Mouse (Mus musculus) neural tube, embryonic 15.5 days (tissue): ENCODE results near the gene 2700097O09Rik. TPM values are rescaled to one million over a fixed set of nuclear protein-coding genes. Genes with fewer than 3 reads are reported as not detected.
"Not testable (repeated sequence)": the region's sequence is repeated elsewhere in the genome, so short reads cannot be mapped to it uniquely, and the experiment has no call there.

Experiments used
- ATAC-seq: fragments of 200-750 bp; cut with Nextera tagmentation; 2 replicates; pipeline ENCODE4 v1.8.0; 2017; ENCODE audit warnings: mild to moderate bottlenecking, moderate TSS enrichment, moderate library complexity; ENCODE audit not compliant: low FRiP score
- H3K27ac ChIP-seq: fragments of 300-500 bp; sonication (generic); replicated peaks from 2 replicates; pipeline ENCODE4 v1.5.1; 2015; ENCODE audit warnings: mild to moderate bottlenecking, inconsistent platforms
- H3K27me3 ChIP-seq: fragments of 300-500 bp; sonication (generic); replicated peaks from 2 replicates; pipeline ENCODE4 v1.6.1; 2015; ENCODE audit warnings: inconsistent platforms
- H3K36me3 ChIP-seq: fragments of 300-500 bp; sonication (generic); 2 replicates; pipeline ENCODE4 v1.6.1; 2015; ENCODE audit warnings: inconsistent platforms
- H3K4me1 ChIP-seq: fragments of 300-500 bp; sonication (generic); 2 replicates; pipeline ENCODE4 v1.6.1; 2015; ENCODE audit warnings: inconsistent platforms
- H3K4me2 ChIP-seq: fragments of 300-500 bp; sonication (generic); 2 replicates; pipeline ENCODE4 v1.6.1; 2015; ENCODE audit warnings: inconsistent platforms, mild to moderate bottlenecking, moderate library complexity
- H3K4me3 ChIP-seq: fragments of 300-500 bp; sonication (generic); replicated peaks from 2 replicates; pipeline ENCODE4 v1.5.1; 2015; ENCODE audit warnings: mild to moderate bottlenecking, inconsistent platforms
- H3K9ac ChIP-seq: fragments of 300-500 bp; sonication (generic); replicated peaks from 2 replicates; pipeline ENCODE4 v1.6.1; 2015; ENCODE audit warnings: mild to moderate bottlenecking, inconsistent platforms
- H3K9me3 ChIP-seq: fragments of 300-500 bp; sonication (generic); replicated peaks from 2 replicates; pipeline ENCODE4 v1.6.1; 2016; ENCODE audit warnings: inconsistent platforms
- WGBS: fragments of 180-500 bp; shearing (Covaris S2); methylation state at CpG from one replicate; pipeline ENCODE4 v1.1.7; 2015; ENCODE audit warnings: mixed read lengths; 5-methylcytosine and 5-hydroxymethylcytosine counted together
- polyA plus RNA-seq: library from polyadenylated mRNA; unstranded; fragments of >200 nt; fragmentation: Nextera tagmentation; extraction: Ambion mirVana; gene quantifications from 2 replicates; pipeline ENCODE4 v1.2.1, GENCODE M21; 2015

2700097O09Rik gene
- polyA plus RNA-seq, result 34.1 and 34.7 TPM in 2 replicates

GRCm38 (mm10) chr12:55079726-55080600 is at the start of gene 2700097O09Rik, which contains the start of gene Srp54a:
Gene 2700097O09Rik (minus strand): TSS chr12:55080110.
Gene Srp54a (plus strand): TSS chr12:55080262.
- not testable (repeated sequence) for H3K9me3 ChIP-seq, H3K36me3 ChIP-seq, H3K4me1 ChIP-seq, H3K27me3 ChIP-seq
- peak; percentile 98 for ATAC-seq
- WGBS, result under 1% methylated on average over 60 of the region's 60 CpGs
- peak within 1 kb of the TSS; percentile 67 for H3K4me2 ChIP-seq
- H3K4me3 ChIP-seq, result peak within 1 kb of the TSS; percentile 71
- peak within 1 kb of the TSS; percentile 89 for H3K27ac ChIP-seq
- H3K9ac ChIP-seq, result peak within 1 kb of the TSS; percentile 66

GRCm38 (mm10) chr12:55124731-55125130 is 44.8 kb upstream of the 2700097O09Rik start:
- not testable (repeated sequence) for H3K9ac ChIP-seq, H3K27ac ChIP-seq, H3K4me3 ChIP-seq, H3K4me2 ChIP-seq, H3K9me3 ChIP-seq, H3K36me3 ChIP-seq, H3K4me1 ChIP-seq, H3K27me3 ChIP-seq
- ATAC-seq, result peak; percentile 75
- no CpG with 5 or more reads among the region's 18 CpGs for WGBS

GRCm38 (mm10) chr12:55124242-55124641 is 44.3 kb upstream of the 2700097O09Rik start, which contains the start of gene Fam177a:
Gene Fam177a (plus strand): TSS chr12:55124469.
- no CpG with 5 or more reads among the region's 40 CpGs for WGBS
- H3K9ac ChIP-seq, result not testable (repeated sequence)
- peak; percentile 99 for ATAC-seq

GRCm38 (mm10) chr12:55112616-55113015 is 32.7 kb upstream of the 2700097O09Rik start:
- no CpG with 5 or more reads among the region's 7 CpGs for WGBS
- ATAC-seq, result not testable (repeated sequence)

More at GRCm38 (mm10) chr12:55124242-55124641, 44.3 kb upstream of the 2700097O09Rik start, which contains the start of gene Fam177a:
- not testable (repeated sequence) for H3K9me3 ChIP-seq, H3K4me2 ChIP-seq, H3K27me3 ChIP-seq, H3K36me3 ChIP-seq, H3K4me1 ChIP-seq, H3K27ac ChIP-seq, H3K4me3 ChIP-seq

GRCm38 (mm10) chr12:55092127-55092526 is 12.2 kb upstream of the 2700097O09Rik start:
- H3K9ac ChIP-seq, H3K4me2 ChIP-seq, H3K36me3 ChIP-seq, H3K4me1 ChIP-seq, H3K4me3 ChIP-seq, H3K27ac ChIP-seq, ATAC-seq, H3K9me3 ChIP-seq, H3K27me3 ChIP-seq: not testable (repeated sequence)
- 100% methylated on average over 1 of the region's 7 CpGs for WGBS

More at GRCm38 (mm10) chr12:55112616-55113015, 32.7 kb upstream of the 2700097O09Rik start:
- not testable (repeated sequence) for H3K4me1 ChIP-seq, H3K9me3 ChIP-seq, H3K4me3 ChIP-seq, H3K9ac ChIP-seq, H3K27ac ChIP-seq, H3K27me3 ChIP-seq, H3K36me3 ChIP-seq, H3K4me2 ChIP-seq

GRCm38 (mm10) chr12:55080601-55080942 is 662 bp upstream of the 2700097O09Rik start:
- Histone ChIP-seq H3K4me3 (peak overlapping the region; percentile 71), H3K9ac (peak overlapping the region; percentile 66), H3K4me2 (peak overlapping the region; percentile 55), H3K27ac (peak overlapping the region; percentile 89)
- WGBS, result 0% methylated on average over 25 of the region's 25 CpGs
- H3K9me3 ChIP-seq, H3K27me3 ChIP-seq, H3K36me3 ChIP-seq, H3K4me1 ChIP-seq: not testable (repeated sequence)
- ATAC-seq, result peak; percentile 56

GRCm38 (mm10) chr12:55078706-55079105 is 1.2 kb downstream of the 2700097O09Rik start:
- WGBS, result 48% methylated on average over 2 of the region's 2 CpGs

GRCm38 (mm10) chr12:55075296-55075695 is 4.6 kb downstream of the 2700097O09Rik start:
- Histone ChIP-seq H3K27ac (no peak overlapping the region), H3K36me3 (no peaks in the 10 kb centered on the region), H3K4me2 (no peak overlapping the region), H3K9ac (no peak overlapping the region), H3K4me1 (peaks cover 10% of the 10 kb centered on the region; the same call in 1 of the 2 replicates), H3K9me3 (no peaks in the 10 kb centered on the region), H3K27me3 (no peaks in the 10 kb centered on the region), H3K4me3 (no peak overlapping the region)
- WGBS, result 92% methylated on average over 2 of the region's 2 CpGs
- ATAC-seq, result no peak

More at GRCm38 (mm10) chr12:55078706-55079105, 1.2 kb downstream of the 2700097O09Rik start:
- H3K27ac ChIP-seq, H3K27me3 ChIP-seq, H3K9me3 ChIP-seq, H3K4me1 ChIP-seq, H3K4me3 ChIP-seq, H3K36me3 ChIP-seq, ATAC-seq, H3K9ac ChIP-seq: not testable (repeated sequence)
- peak overlapping the region; percentile 67 for H3K4me2 ChIP-seq

GRCm38 (mm10) chr12:55073686-55074085 is 6.2 kb downstream of the 2700097O09Rik start:
- no peak for ATAC-seq
- Histone ChIP-seq H3K4me3 (no peak overlapping the region), H3K36me3 (no peaks in the 10 kb centered on the region), H3K9ac (no peak overlapping the region), H3K4me2 (no peak overlapping the region), H3K9me3 (no peaks in the 10 kb centered on the region), H3K4me1 (0 out of 2 replicates have a peak, but pooled peaks cover 6% of the 10 kb centered on the region), H3K27ac (no peak overlapping the region), H3K27me3 (no peaks in the 10 kb centered on the region)
- 93% methylated on average over 7 of the region's 7 CpGs for WGBS

- no peaks in the 10 kb centered on the region for H3K36me3 ChIP-seq
- WGBS, result 62% methylated on average over 4 of the region's 4 CpGs
These were observed 7.4 kb downstream of the 2700097O09Rik start for GRCm38 (mm10) chr12:55072495-55072894.

GRCm38 (mm10) chr12:55062141-55062540 is 17.8 kb downstream of the 2700097O09Rik start:
- Histone ChIP-seq H3K36me3 (0 out of 2 replicates have a peak, but pooled peaks cover 9% of the 10 kb centered on the region), H3K9ac (no peak overlapping the region), H3K4me2 (no peak overlapping the region), H3K4me3 (no peak overlapping the region), H3K4me1 (no peaks in the 10 kb centered on the region), H3K27ac (no peak overlapping the region), H3K27me3 (no peaks in the 10 kb centered on the region), H3K9me3 (no peaks in the 10 kb centered on the region)
- 95% methylated on average over 1 of the region's 1 CpGs for WGBS
- ATAC-seq, result no peak

More at GRCm38 (mm10) chr12:55072495-55072894, 7.4 kb downstream of the 2700097O09Rik start:
- no peak for ATAC-seq
- H3K27me3 ChIP-seq, result no peaks in the 10 kb centered on the region
- no peak overlapping the region for H3K4me2 ChIP-seq
- H3K4me1 ChIP-seq, result 0 out of 2 replicates have a peak, but pooled peaks cover 3% of the 10 kb centered on the region
- H3K27ac ChIP-seq, result no peak overlapping the region
- H3K9ac ChIP-seq, result no peak overlapping the region
- H3K9me3 ChIP-seq, result no peaks in the 10 kb centered on the region
- H3K4me3 ChIP-seq, result no peak overlapping the region

- Histone ChIP-seq H3K9me3 (no peaks in the 10 kb centered on the region), H3K4me2 (no peak overlapping the region), H3K4me1 (no peaks in the 10 kb centered on the region), H3K27me3 (no peaks in the 10 kb centered on the region), H3K4me3 (no peak overlapping the region), H3K27ac (no peak overlapping the region), H3K36me3 (peaks cover 14% of the 10 kb centered on the region), H3K9ac (no peak overlapping the region)
- no peak for ATAC-seq
- WGBS, result 71% methylated on average over 10 of the region's 10 CpGs
These were observed 18.9 kb downstream of the 2700097O09Rik start for GRCm38 (mm10) chr12:55061006-55061405.
